Mouse (Mus musculus) stomach, postnatal 0 days (tissue): Measurements from ENCODE around the gene Xrcc6.

Experiments used
- CTCF ChIP-seq: IDR thresholded peaks from 2 replicates; pipeline ENCODE4 v1.5.1; 2016; ENCODE audit warnings: antibody characterized with exemption, low read depth, mild to moderate bottlenecking, moderate library complexity
- EP300 ChIP-seq: optimal IDR thresholded peaks from 2 replicates; pipeline ENCODE3; 2016; ENCODE audit warnings: antibody characterized with exemption

GRCm38 (mm10) chr15:81961078-81961451 lies 26.6 kb upstream of the Xrcc6 start:
- no peak for TF ChIP-seq EP300
- no peak for TF ChIP-seq CTCF
